Mouse (Mus musculus): ENCODE measurements around the gene Mroh3. TPM values are rescaled to one million over a fixed set of nuclear protein-coding genes. Genes with fewer than 3 reads are reported as not detected.

Mroh3 gene
- total and polyA plus RNA-seq, 3 experiments = not detected

DNA sequence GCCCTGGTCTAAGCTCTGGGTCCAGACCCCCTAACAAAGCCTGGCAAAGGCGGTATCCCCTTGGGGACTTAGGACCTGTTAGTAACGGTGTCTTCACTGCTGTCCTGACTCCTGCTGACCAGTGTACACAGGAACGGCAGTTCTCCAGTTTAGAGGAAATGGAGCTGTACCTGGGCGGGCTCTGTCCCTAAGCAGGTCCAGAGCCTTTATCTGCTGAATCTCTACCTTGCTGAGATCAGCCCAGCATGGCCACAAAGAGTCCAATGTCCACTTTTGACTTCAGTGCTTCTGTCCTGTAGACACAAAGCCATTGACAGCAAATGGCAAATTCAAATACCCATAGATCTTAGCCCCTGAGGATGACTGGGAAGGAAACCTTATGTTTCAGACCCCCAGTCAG is 55.7 kb downstream of the Mroh3 start:
- peaks cover 0 to 4% of the 10 kb centered on the region in 2 experiments; a peak in 1 of 4 replicates for H3K36me3 ChIP-seq (ENCODE audit: control insufficient read depth in 1 of 2, insufficient read depth in 2 of 2, low read length in 2 of 2)
- H3K9ac ChIP-seq (ENCODE audit: control insufficient read depth, low read depth, low read length, poor library complexity, severe bottlenecking) = no peak overlapping the region
- no peak for DNase-seq (ENCODE audit: low read depth, low spot score)
- H3K9me3 ChIP-seq (replicated peaks; ENCODE audit: insufficient read depth, low read length) = no peaks in the 10 kb centered on the region
- H3K4me1 ChIP-seq (ENCODE audit: control insufficient read depth in 1 of 2, insufficient read depth in 2 of 2, low read length in 2 of 2) = no peaks in the 10 kb centered on the region
- no peak overlapping the region for H3K27ac ChIP-seq (ENCODE audit: control insufficient read depth, low read depth, low read length)
- H3K79me2 ChIP-seq (ENCODE audit: control insufficient read depth, insufficient read depth, low read length, poor library complexity) = no peaks in the 10 kb centered on the region
- H3K27me3 ChIP-seq (ENCODE audit: control insufficient read depth in 1 of 2, insufficient read depth in 2 of 2, low read length in 2 of 2) = no peaks in the 10 kb centered on the region
- H3K4me3 ChIP-seq (ENCODE audit: control insufficient read depth in 1 of 2, insufficient read depth in 1 of 2, low read depth in 2 of 2, low read length in 2 of 2) = no peak overlapping the region
- TF ChIP-seq ZMIZ1 (IDR thresholded peaks at IDR 0.05; ENCODE audit: low read depth, low read length) (no peak), POLR2A (IDR thresholded peaks at IDR 0.05; ENCODE audit: control insufficient read depth in 1 of 2, insufficient read depth in 1 of 2, low read depth in 1 of 2, low read length in 2 of 2, poor library complexity in 1 of 2) (no peak), TCF12 (IDR thresholded peaks at IDR 0.05; ENCODE audit: low read depth, low read length) (no peak), TBP (IDR thresholded peaks at IDR 0.05; ENCODE audit: low read depth, low read length) (no peak), GATA1 (IDR thresholded peaks at IDR 0.05; ENCODE audit: low read depth, low read length) (no peak), HCFC1 (IDR thresholded peaks at IDR 0.05; ENCODE audit: low read depth, low read length) (no peak), ZKSCAN1 (IDR thresholded peaks at IDR 0.05; ENCODE audit: low read depth, low read length) (no peak)

DNA sequence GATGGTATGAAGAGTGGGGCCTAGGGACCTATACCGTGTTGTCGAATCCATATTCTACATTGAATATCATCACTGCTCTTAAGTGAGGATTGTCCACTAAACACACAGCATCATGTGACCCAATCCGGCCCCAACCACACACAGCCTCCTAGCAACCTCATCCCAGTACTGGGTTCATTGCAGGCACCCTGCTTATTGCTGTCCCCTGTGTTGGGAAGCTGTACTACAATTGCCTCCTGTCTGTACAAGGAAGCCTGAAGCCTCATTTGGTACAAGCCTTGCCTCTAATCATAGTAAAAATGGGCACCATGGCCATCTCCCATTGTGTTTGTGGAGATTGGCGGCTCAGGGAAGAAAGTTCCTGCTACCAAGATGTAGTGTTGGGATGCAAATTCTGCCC is 56.3 kb downstream of the Mroh3 start:
- peaks cover 0 to 4% of the 10 kb centered on the region in 2 experiments; a peak in 2 of 4 replicates for H3K36me3 ChIP-seq (ENCODE audit: control insufficient read depth in 1 of 2, insufficient read depth in 2 of 2, low read length in 2 of 2)

GRCm38 (mm10) chr1:136151371-136151770 is 61.3 kb downstream of the Mroh3 start:
- no peak for DNase-seq (ENCODE audit: low read depth, low spot score)
- no peaks in the 10 kb centered on the region for H3K27me3 ChIP-seq (ENCODE audit: control insufficient read depth in 1 of 2, insufficient read depth in 2 of 2, low read length in 2 of 2)
- no peaks in the 10 kb centered on the region for H3K4me1 ChIP-seq (ENCODE audit: control insufficient read depth in 1 of 2, insufficient read depth in 2 of 2, low read length in 2 of 2)
- no peaks in the 10 kb centered on the region for H3K9me3 ChIP-seq (replicated peaks; ENCODE audit: insufficient read depth, low read length)
- no peak for TF ChIP-seq ZMIZ1 (IDR thresholded peaks at IDR 0.05; ENCODE audit: low read depth, low read length)
- TF ChIP-seq UBTF (IDR thresholded peaks at IDR 0.05; ENCODE audit: borderline replicate concordance, insufficient read depth, low read depth, low read length) = no peak
- no peak for TF ChIP-seq USF1 (IDR thresholded peaks at IDR 0.05; ENCODE audit: low read depth, low read length)
- no peak for TF ChIP-seq ETS1 (IDR thresholded peaks at IDR 0.05; ENCODE audit: low read depth, low read length)
- TF ChIP-seq MAZ (IDR thresholded peaks at IDR 0.05; ENCODE audit: low read depth, low read length) = no peak
- TF ChIP-seq MYB (IDR thresholded peaks at IDR 0.05; ENCODE audit: low read depth, low read length) = no peak
- no peak for TF ChIP-seq MEF2A (IDR thresholded peaks at IDR 0.05; ENCODE audit: extremely low read depth, insufficient replicate concordance, low read depth, low read length, poor library complexity, severe bottlenecking)
- no peak for TF ChIP-seq CHD2 (IDR thresholded peaks at IDR 0.05; ENCODE audit: low read length)
- TF ChIP-seq CTCF (IDR thresholded peaks at IDR 0.05 in 2 of 3, conservative IDR thresholded peaks at IDR 0.05 in 1 of 3; ENCODE audit: control insufficient read depth in 1 of 3, insufficient read depth in 1 of 3, low read depth in 2 of 3, low read length in 3 of 3, poor library complexity in 1 of 3, severe bottlenecking in 1 of 3) = no peak
- TF ChIP-seq TCF12 (IDR thresholded peaks at IDR 0.05; ENCODE audit: low read depth, low read length) = no peak
- TF ChIP-seq GABPA (IDR thresholded peaks at IDR 0.05; ENCODE audit: low read depth, low read length) = no peak
- no peak for TF ChIP-seq E2F4 (IDR thresholded peaks at IDR 0.05; ENCODE audit: borderline replicate concordance, low read depth, low read length)
- TF ChIP-seq GATA1 (IDR thresholded peaks at IDR 0.05; ENCODE audit: low read depth, low read length) = no peak
- TF ChIP-seq ZNF384 (IDR thresholded peaks at IDR 0.05; ENCODE audit: low read depth, low read length) = no peak
- TF ChIP-seq TBP (IDR thresholded peaks at IDR 0.05; ENCODE audit: low read depth, low read length) = no peak
- TF ChIP-seq MAFK (IDR thresholded peaks at IDR 0.05; ENCODE audit: borderline replicate concordance, low read depth, low read length) = no peak
- no peak for TF ChIP-seq JUND (IDR thresholded peaks at IDR 0.05; ENCODE audit: low read depth, low read length)
- no peak for TF ChIP-seq RAD21 (IDR thresholded peaks at IDR 0.05; ENCODE audit: low read depth, low read length)
- H3K9ac ChIP-seq (ENCODE audit: control insufficient read depth, low read depth, low read length, poor library complexity, severe bottlenecking) = no peak overlapping the region
- no peak overlapping the region for H3K27ac ChIP-seq (ENCODE audit: control insufficient read depth, low read depth, low read length)
- H3K4me3 ChIP-seq (ENCODE audit: control insufficient read depth in 1 of 2, insufficient read depth in 1 of 2, low read depth in 2 of 2, low read length in 2 of 2) = no peak overlapping the region
- no peaks in the 10 kb centered on the region for H3K79me2 ChIP-seq (ENCODE audit: control insufficient read depth, insufficient read depth, low read length, poor library complexity)
- peaks cover 0 to 4% of the 10 kb centered on the region in 2 experiments; a peak in 2 of 4 replicates for H3K36me3 ChIP-seq (ENCODE audit: control insufficient read depth in 1 of 2, insufficient read depth in 2 of 2, low read length in 2 of 2)

More for the DNA sequence above, 56.3 kb downstream of the Mroh3 start:
- Histone ChIP-seq H3K9me3 (replicated peaks; ENCODE audit: insufficient read depth, low read length) (no peaks in the 10 kb centered on the region), H3K27ac (ENCODE audit: control insufficient read depth, low read depth, low read length) (no peak overlapping the region), H3K4me3 (ENCODE audit: control insufficient read depth in 1 of 2, insufficient read depth in 1 of 2, low read depth in 2 of 2, low read length in 2 of 2) (no peak overlapping the region), H3K9ac (ENCODE audit: control insufficient read depth, low read depth, low read length, poor library complexity, severe bottlenecking) (no peak overlapping the region), H3K79me2 (ENCODE audit: control insufficient read depth, insufficient read depth, low read length, poor library complexity) (no peaks in the 10 kb centered on the region), H3K4me1 (ENCODE audit: control insufficient read depth in 1 of 2, insufficient read depth in 2 of 2, low read length in 2 of 2) (no peaks in the 10 kb centered on the region), H3K27me3 (ENCODE audit: control insufficient read depth in 1 of 2, insufficient read depth in 2 of 2, low read length in 2 of 2) (no peaks in the 10 kb centered on the region)
- no peak for DNase-seq (ENCODE audit: low read depth, low spot score)
- TF ChIP-seq USF2 (IDR thresholded peaks at IDR 0.05; ENCODE audit: borderline replicate concordance in 1 of 2, insufficient read depth in 1 of 2, low read depth in 1 of 2, low read length in 2 of 2) (no peak), NELFE (IDR thresholded peaks at IDR 0.05; ENCODE audit: low read depth, low read length) (no peak), POLR2AphosphoS2 (IDR thresholded peaks at IDR 0.05; ENCODE audit: low read length) (no peak), CHD1 (IDR thresholded peaks at IDR 0.05; ENCODE audit: low read depth, low read length) (no peak), SMC3 (IDR thresholded peaks at IDR 0.05; ENCODE audit: low read depth, low read length) (no peak), CHD2 (IDR thresholded peaks at IDR 0.05; ENCODE audit: low read length) (no peak), KAT2A (conservative IDR thresholded peaks at IDR 0.05; ENCODE audit: low read depth, low read length) (no peak), MXI1 (IDR thresholded peaks at IDR 0.05; ENCODE audit: low read depth, low read length) (no peak), ZMIZ1 (IDR thresholded peaks at IDR 0.05; ENCODE audit: low read depth, low read length) (no peak), TBP (IDR thresholded peaks at IDR 0.05; ENCODE audit: low read depth, low read length) (no peak), HCFC1 (IDR thresholded peaks at IDR 0.05; ENCODE audit: low read depth, low read length) (no peak), MAZ (IDR thresholded peaks at IDR 0.05; ENCODE audit: low read depth, low read length) (no peak), ZC3H11A (IDR thresholded peaks at IDR 0.05; ENCODE audit: low read depth, low read length) (no peak), ETS1 (IDR thresholded peaks at IDR 0.05; ENCODE audit: low read depth, low read length) (no peak), EP300 (IDR thresholded peaks at IDR 0.05; ENCODE audit: low read depth in 1 of 2, low read length in 2 of 2) (no peak), ELF1 (IDR thresholded peaks at IDR 0.05; ENCODE audit: low read depth, low read length) (no peak)
